Mouse (Mus musculus) heart, adult 2 months (tissue): ENCODE results near the gene A630023A22Rik.

Experiments
- CTCF ChIP-seq: fragments of 200-600 bp; IDR thresholded peaks from 2 replicates; pipeline ENCODE4 v1.8.1; 2022; ENCODE audit warnings: antibody characterized with exemption, mild to moderate bottlenecking, moderate library complexity
- EP300 ChIP-seq: fragments of 200-500 bp; IDR thresholded peaks from 2 replicates; pipeline ENCODE4 v1.6.1; 2011; ENCODE audit warnings: low read depth, low read length, control low read depth; ENCODE audit not compliant: insufficient read depth
- POLR2A ChIP-seq: fragments of 200-500 bp; IDR thresholded peaks from 2 replicates; pipeline ENCODE4 v1.6.1; 2011; ENCODE audit warnings: mild to moderate bottlenecking, low read depth, low read length, control low read depth; ENCODE audit not compliant: insufficient read depth

GRCm38 (mm10) chr14:34080321-34080997, 22.1 kb downstream of the A630023A22Rik start:
- TF ChIP-seq POLR2A (no peak), CTCF (peak; percentile 85), EP300 (peak; percentile 75; the same call in 1 of the 2 replicates)
